Mouse (Mus musculus): ENCODE results near the gene Gm6583. TPM values are rescaled to one million over a fixed set of nuclear protein-coding genes. Genes with fewer than 3 reads are reported as not detected.
A peak's percentile ranks its signal among the peaks of the same experiment; 100 is the strongest.

The Gm6583 gene
- polyA plus RNA-seq, 1 experiment from 2014 or later = 0.21 TPM

- Histone ChIP-seq H3K36me3 (ENCODE audit: control insufficient read depth, insufficient read depth, low read length) (peaks cover 21% of the 10 kb centered on the region), H3K4me2 (ENCODE audit: low read length) (peak overlapping the region; percentile 9; the same call in 1 of the 2 replicates)
- WGBS = 9% methylated on average over 7 of the region's 7 CpGs
These were observed 16.1 kb upstream of the Gm6583 start for GRCm38 (mm10) chr5:112371933-112372332.

GRCm38 (mm10) chr5:112370236-112370813 is 14.5 kb upstream of the Gm6583 start:
- 65% methylated on average over 12 of the region's 12 CpGs for WGBS
- no peaks in the 10 kb centered on the region for H3K9me3 ChIP-seq (ENCODE audit: control insufficient read depth, low read length)
- H3K9ac ChIP-seq (ENCODE audit: low read depth, low read length) = peak overlapping the region; percentile 41
- H3K36me3 ChIP-seq (ENCODE audit: control insufficient read depth, insufficient read depth, low read length) = peaks cover 19% of the 10 kb centered on the region
- ATAC-seq = no peak
- H3K27me3 ChIP-seq (replicated peaks; ENCODE audit: control insufficient read depth, insufficient read depth, low read length) = no peaks in the 10 kb centered on the region
- no peak overlapping the region for H3K4me3 ChIP-seq (ENCODE audit: low read length)
- peak overlapping the region; percentile 89 for H3K27ac ChIP-seq (ENCODE audit: low read depth, low read length)
- H3K4me1 ChIP-seq (ENCODE audit: control insufficient read depth, insufficient read depth, low read depth, low read length) = peaks cover 47% of the 10 kb centered on the region
- no peak overlapping the region for H3K4me2 ChIP-seq (ENCODE audit: low read length)

More at GRCm38 (mm10) chr5:112371933-112372332, 16.1 kb upstream of the Gm6583 start:
- Histone ChIP-seq H3K27me3 (replicated peaks; ENCODE audit: control insufficient read depth, insufficient read depth, low read length) (no peaks in the 10 kb centered on the region), H3K9ac (ENCODE audit: low read depth, low read length) (peak overlapping the region; percentile 31), H3K4me3 (ENCODE audit: low read length) (no peak overlapping the region), H3K27ac (ENCODE audit: low read depth, low read length) (peak overlapping the region; percentile 89), H3K4me1 (ENCODE audit: control insufficient read depth, insufficient read depth, low read depth, low read length) (peaks cover 47% of the 10 kb centered on the region), H3K9me3 (ENCODE audit: control insufficient read depth, low read length) (no peaks in the 10 kb centered on the region)
- peak; percentile 92 for ATAC-seq

GRCm38 (mm10) chr5:112369326-112369725 is 13.5 kb upstream of the Gm6583 start:
- H3K4me1 ChIP-seq (ENCODE audit: control insufficient read depth, insufficient read depth, low read depth, low read length) = peaks cover 47% of the 10 kb centered on the region
- no peaks in the 10 kb centered on the region for H3K27me3 ChIP-seq (replicated peaks; ENCODE audit: control insufficient read depth, insufficient read depth, low read length)
- H3K9ac ChIP-seq (ENCODE audit: low read depth, low read length) = peak overlapping the region; percentile 41; the same call in 1 of the 2 replicates
- no peaks in the 10 kb centered on the region for H3K9me3 ChIP-seq (ENCODE audit: control insufficient read depth, low read length)
- H3K27ac ChIP-seq (ENCODE audit: low read depth, low read length) = peak overlapping the region; percentile 65
- H3K4me2 ChIP-seq (ENCODE audit: low read length) = no peak overlapping the region
- no peak for ATAC-seq
- no peak overlapping the region for H3K4me3 ChIP-seq (ENCODE audit: low read length)
- 78% methylated on average over 13 of the region's 13 CpGs for WGBS
- H3K36me3 ChIP-seq (ENCODE audit: control insufficient read depth, insufficient read depth, low read length) = peaks cover 17% of the 10 kb centered on the region; the same call in 1 of the 2 replicates

GRCm38 (mm10) chr5:112368666-112369065 is 12.8 kb upstream of the Gm6583 start:
- H3K4me2 ChIP-seq (ENCODE audit: low read length) = no peak overlapping the region
- H3K36me3 ChIP-seq (ENCODE audit: control insufficient read depth, insufficient read depth, low read length) = peaks cover 17% of the 10 kb centered on the region; the same call in 1 of the 2 replicates
- H3K27me3 ChIP-seq (replicated peaks; ENCODE audit: control insufficient read depth, insufficient read depth, low read length) = no peaks in the 10 kb centered on the region
- 0 out of 2 replicates have a peak, but pooled peaks have one; percentile 12 for ATAC-seq
- peaks cover 47% of the 10 kb centered on the region for H3K4me1 ChIP-seq (ENCODE audit: control insufficient read depth, insufficient read depth, low read depth, low read length)
- H3K4me3 ChIP-seq (ENCODE audit: low read length) = no peak overlapping the region
- WGBS = 50% methylated on average over 10 of the region's 10 CpGs
- H3K27ac ChIP-seq (ENCODE audit: low read depth, low read length) = peak overlapping the region; percentile 64
- no peaks in the 10 kb centered on the region for H3K9me3 ChIP-seq (ENCODE audit: control insufficient read depth, low read length)
- H3K9ac ChIP-seq (ENCODE audit: low read depth, low read length) = 0 out of 2 replicates have a peak overlapping the region, but pooled peaks have one; percentile 0

GRCm38 (mm10) chr5:112367929-112368328 is 12.1 kb upstream of the Gm6583 start:
- Histone ChIP-seq H3K4me1 (ENCODE audit: control insufficient read depth, insufficient read depth, low read depth, low read length) (peaks cover 43% of the 10 kb centered on the region), H3K4me3 (ENCODE audit: low read length) (no peak overlapping the region), H3K27me3 (replicated peaks; ENCODE audit: control insufficient read depth, insufficient read depth, low read length) (no peaks in the 10 kb centered on the region), H3K4me2 (ENCODE audit: low read length) (no peak overlapping the region), H3K27ac (ENCODE audit: low read depth, low read length) (no peak overlapping the region), H3K9ac (ENCODE audit: low read depth, low read length) (no peak overlapping the region), H3K9me3 (ENCODE audit: control insufficient read depth, low read length) (no peaks in the 10 kb centered on the region), H3K36me3 (ENCODE audit: control insufficient read depth, insufficient read depth, low read length) (peaks cover 17% of the 10 kb centered on the region; the same call in 1 of the 2 replicates)
- WGBS = 83% methylated on average over 12 of the region's 12 CpGs
- no peak for ATAC-seq

- Histone ChIP-seq H3K4me1 (ENCODE audit: control insufficient read depth, insufficient read depth, low read depth, low read length) (peaks cover 38% of the 10 kb centered on the region), H3K4me3 (ENCODE audit: low read length) (no peak overlapping the region), H3K9ac (ENCODE audit: low read depth, low read length) (no peak overlapping the region), H3K27me3 (replicated peaks; ENCODE audit: control insufficient read depth, insufficient read depth, low read length) (no peaks in the 10 kb centered on the region), H3K36me3 (ENCODE audit: control insufficient read depth, insufficient read depth, low read length) (peaks cover 17% of the 10 kb centered on the region; the same call in 1 of the 2 replicates), H3K9me3 (ENCODE audit: control insufficient read depth, low read length) (no peaks in the 10 kb centered on the region), H3K27ac (ENCODE audit: low read depth, low read length) (no peak overlapping the region), H3K4me2 (ENCODE audit: low read length) (no peak overlapping the region)
- 86% methylated on average over 4 of the region's 4 CpGs for WGBS
- ATAC-seq = no peak
These were observed 11.5 kb upstream of the Gm6583 start for GRCm38 (mm10) chr5:112367338-112367737.

- no peak for ATAC-seq
- Histone ChIP-seq H3K4me2 (ENCODE audit: low read length) (no peak overlapping the region), H3K4me1 (ENCODE audit: control insufficient read depth, insufficient read depth, low read depth, low read length) (peaks cover 34% of the 10 kb centered on the region), H3K9me3 (ENCODE audit: control insufficient read depth, low read length) (no peaks in the 10 kb centered on the region), H3K27ac (ENCODE audit: low read depth, low read length) (no peak overlapping the region), H3K4me3 (ENCODE audit: low read length) (no peak overlapping the region), H3K36me3 (ENCODE audit: control insufficient read depth, insufficient read depth, low read length) (peaks cover 20% of the 10 kb centered on the region), H3K9ac (ENCODE audit: low read depth, low read length) (no peak overlapping the region), H3K27me3 (replicated peaks; ENCODE audit: control insufficient read depth, insufficient read depth, low read length) (no peaks in the 10 kb centered on the region)
- WGBS = 92% methylated on average over 6 of the region's 6 CpGs
These were observed 11.0 kb upstream of the Gm6583 start for GRCm38 (mm10) chr5:112366879-112367278.

GRCm38 (mm10) chr5:112364184-112364797 is 8.5 kb upstream of the Gm6583 start:
- no peak overlapping the region for H3K27ac ChIP-seq (ENCODE audit: low read depth, low read length)
- H3K36me3 ChIP-seq (ENCODE audit: control insufficient read depth, insufficient read depth, low read length) = peaks cover 18% of the 10 kb centered on the region
- H3K4me2 ChIP-seq (ENCODE audit: low read length) = no peak overlapping the region
- no peak overlapping the region for H3K4me3 ChIP-seq (ENCODE audit: low read length)
- H3K27me3 ChIP-seq (replicated peaks; ENCODE audit: control insufficient read depth, insufficient read depth, low read length) = no peaks in the 10 kb centered on the region
- H3K9ac ChIP-seq (ENCODE audit: low read depth, low read length) = no peak overlapping the region
- peaks cover 9% of the 10 kb centered on the region for H3K4me1 ChIP-seq (ENCODE audit: control insufficient read depth, insufficient read depth, low read depth, low read length)
- 71% methylated on average over 10 of the region's 10 CpGs for whole genome bisulfite sequencing
- no peaks in the 10 kb centered on the region for H3K9me3 ChIP-seq (ENCODE audit: control insufficient read depth, low read length)
- no peak for ATAC-seq

GRCm38 (mm10) chr5:112360077-112360476 is 4.2 kb upstream of the Gm6583 start:
- H3K27ac ChIP-seq (ENCODE audit: low read depth, low read length) = no peak overlapping the region
- H3K9me3 ChIP-seq (ENCODE audit: control insufficient read depth, low read length) = no peaks in the 10 kb centered on the region
- no peaks in the 10 kb centered on the region for H3K4me1 ChIP-seq (ENCODE audit: control insufficient read depth, insufficient read depth, low read depth, low read length)
- peaks cover 9% of the 10 kb centered on the region; the same call in 1 of the 2 replicates for H3K36me3 ChIP-seq (ENCODE audit: control insufficient read depth, insufficient read depth, low read length)
- no peaks in the 10 kb centered on the region for H3K27me3 ChIP-seq (replicated peaks; ENCODE audit: control insufficient read depth, insufficient read depth, low read length)
- H3K4me2 ChIP-seq (ENCODE audit: low read length) = no peak overlapping the region
- no peak overlapping the region for H3K9ac ChIP-seq (ENCODE audit: low read depth, low read length)
- no peak for ATAC-seq
- WGBS = 97% methylated on average over 3 of the region's 3 CpGs
- H3K4me3 ChIP-seq (ENCODE audit: low read length) = no peak overlapping the region

All from hindbrain, embryonic 16.5 days (tissue).